Mouse (Mus musculus) CH12.LX (cell line): Measurements from ENCODE around the gene Stx12. TPM values are rescaled to one million over a fixed set of nuclear protein-coding genes. Genes with fewer than 3 reads are reported as not detected.

Experiments
- DNase-seq: peaks from one replicate; pipeline ENCODE4 v3.0.0-alpha.2; 2013; ENCODE audit errors: extremely low read depth
- H3K27ac ChIP-seq: 2 replicates; pipeline ENCODE4 v1.5.1; 2012; ENCODE audit warnings: low read depth, mild to moderate bottlenecking, control low read depth, moderate library complexity; ENCODE audit not compliant: insufficient read depth
- H3K27me3 ChIP-seq: replicated peaks from 2 replicates; pipeline ENCODE3; 2012; ENCODE audit warnings: inconsistent platforms
- H3K36me3 ChIP-seq, 2 experiments: replicated peaks in 1 of 2; 2 replicates each; pipeline versions ENCODE3 to v1.6.1; 2012; ENCODE audit warnings: inconsistent platforms in 1 of 2, low read length in 1 of 2, mild to moderate bottlenecking in 1 of 2, mixed read lengths in 1 of 2, moderate library complexity in 1 of 2; ENCODE audit not compliant: control insufficient read depth in 1 of 2, insufficient read depth in 1 of 2
- H3K4me1 ChIP-seq, 2 experiments: 2 replicates each; pipeline ENCODE4 v1.6.1; 2012; ENCODE audit warnings: inconsistent platforms in 1 of 2, moderate library complexity in 1 of 2; ENCODE audit not compliant: insufficient read depth in 2 of 2, control insufficient read depth in 1 of 2
- H3K4me2 ChIP-seq: 2 replicates; pipeline ENCODE4 v1.6.1; 2012; ENCODE audit warnings: low read depth, mild to moderate bottlenecking, control low read depth; ENCODE audit not compliant: poor library complexity, insufficient read depth, severe bottlenecking
- H3K4me3 ChIP-seq, 3 experiments: fragments of 150-350 bp in 1 of 3; sonication (generic) in 1 of 3; replicated peaks in 1 of 3; 2 replicates each; pipeline versions ENCODE3 to v1.5.1; 2011 to 2012; ENCODE audit warnings: low read depth in 2 of 3, low read length in 2 of 3, mild to moderate bottlenecking in 2 of 3, moderate library complexity in 2 of 3, control low read depth in 1 of 3, improper control_type of control experiment in 1 of 3, inconsistent platforms in 1 of 3, mixed read lengths in 1 of 3; ENCODE audit not compliant: poor library complexity in 1 of 3
- H3K79me2 ChIP-seq: replicated peaks from 2 replicates; pipeline ENCODE4 v1.6.1; 2012; ENCODE audit warnings: mild to moderate bottlenecking, moderate library complexity; ENCODE audit not compliant: control insufficient read depth, poor library complexity, insufficient read depth, severe bottlenecking; ENCODE audit errors: extremely low read depth
- H3K9ac ChIP-seq: 2 replicates; pipeline ENCODE4 v1.6.1; 2012; ENCODE audit warnings: low read depth, mild to moderate bottlenecking, control low read depth, moderate library complexity; ENCODE audit not compliant: insufficient read depth
- H3K9me3 ChIP-seq: replicated peaks from 2 replicates; pipeline ENCODE3; 2012; ENCODE audit warnings: low read length, inconsistent platforms, mixed read lengths
- CHD2 ChIP-seq: IDR thresholded peaks from 2 replicates; pipeline ENCODE4 v1.6.1; 2011; ENCODE audit warnings: low read length, improper control_type of control experiment
- ELF1 ChIP-seq: IDR thresholded peaks from 2 replicates; pipeline ENCODE4 v1.6.1; 2014; ENCODE audit warnings: low read depth, mild to moderate bottlenecking, inconsistent platforms, low read length, improper control_type of control experiment
- HCFC1 ChIP-seq: IDR thresholded peaks from 2 replicates; pipeline ENCODE4 v1.6.1; 2012; ENCODE audit warnings: low read depth, mild to moderate bottlenecking, inconsistent platforms, low read length, improper control_type of control experiment
- IRF4 ChIP-seq: IDR thresholded peaks from 2 replicates; pipeline ENCODE4 v1.6.1; 2014; ENCODE audit warnings: low read depth, mild to moderate bottlenecking, inconsistent platforms, low read length, improper control_type of control experiment
- KAT2A ChIP-seq: IDR thresholded peaks from 2 replicates; pipeline ENCODE4 v1.6.1; 2012; ENCODE audit warnings: low read length, improper control_type of control experiment, inconsistent platforms; ENCODE audit not compliant: insufficient replicate concordance
- MAZ ChIP-seq: IDR thresholded peaks from 2 replicates; pipeline ENCODE4 v1.6.1; 2012; ENCODE audit warnings: low read depth, mild to moderate bottlenecking, inconsistent platforms, low read length, improper control_type of control experiment, moderate library complexity
- MEF2A ChIP-seq: IDR thresholded peaks from 2 replicates; pipeline ENCODE4 v1.6.1; 2014; ENCODE audit warnings: low read depth, mild to moderate bottlenecking, inconsistent platforms, low read length, improper control_type of control experiment, borderline replicate concordance
- MXI1 ChIP-seq: IDR thresholded peaks from 2 replicates; pipeline ENCODE4 v1.6.1; 2011; ENCODE audit warnings: mild to moderate bottlenecking, low read depth, low read length, improper control_type of control experiment
- MYC ChIP-seq: IDR thresholded peaks from 2 replicates; pipeline ENCODE4 v1.6.1; 2011; ENCODE audit warnings: low read depth, mild to moderate bottlenecking, improper control_type of control experiment, low read length
- NELFE ChIP-seq: IDR thresholded peaks from 2 replicates; pipeline ENCODE4 v1.6.1; 2011; ENCODE audit warnings: low read depth, low read length, improper control_type of control experiment
- NRF1 ChIP-seq: IDR thresholded peaks from 2 replicates; pipeline ENCODE4 v1.6.1; 2014; ENCODE audit warnings: low read depth, mild to moderate bottlenecking, inconsistent platforms, low read length, improper control_type of control experiment, moderate library complexity
- PAX5 ChIP-seq: IDR thresholded peaks from 2 replicates; pipeline ENCODE4 v1.6.1; 2012; ENCODE audit warnings: low read length, inconsistent platforms, mixed read lengths
- POLR2A ChIP-seq: IDR thresholded peaks from 2 replicates; pipeline ENCODE4 v1.6.1; 2011; ENCODE audit warnings: low read depth, mild to moderate bottlenecking, improper control_type of control experiment, low read length
- SIN3A ChIP-seq: IDR thresholded peaks from 2 replicates; pipeline ENCODE4 v1.6.1; 2012; ENCODE audit warnings: low read length, improper control_type of control experiment, inconsistent platforms
- TBP ChIP-seq: conservative IDR thresholded peaks from 2 replicates; pipeline ENCODE4 v1.6.1; 2011; ENCODE audit warnings: low read depth, low read length, improper control_type of control experiment
- TCF12 ChIP-seq: IDR thresholded peaks from 2 replicates; pipeline ENCODE4 v1.6.1; 2014; ENCODE audit warnings: low read depth, mild to moderate bottlenecking, inconsistent platforms, low read length, improper control_type of control experiment
- UBTF ChIP-seq: IDR thresholded peaks from 2 replicates; pipeline ENCODE4 v1.6.1; 2012; ENCODE audit warnings: low read depth, mild to moderate bottlenecking, inconsistent platforms, low read length, improper control_type of control experiment, moderate library complexity
- USF2 ChIP-seq: conservative IDR thresholded peaks from 2 replicates; pipeline ENCODE4 v1.6.1; 2011; ENCODE audit warnings: low read depth, low read length, improper control_type of control experiment
- ZC3H11A ChIP-seq: IDR thresholded peaks from 2 replicates; pipeline ENCODE4 v1.6.1; 2012; ENCODE audit warnings: low read depth, mild to moderate bottlenecking, inconsistent platforms, low read length, improper control_type of control experiment
- ZKSCAN1 ChIP-seq: IDR thresholded peaks from 2 replicates; pipeline ENCODE4 v1.6.1; 2012; ENCODE audit warnings: low read depth, inconsistent platforms, low read length, improper control_type of control experiment, borderline replicate concordance
- dilution Hi-C: fragments of 300-500 bp; cut with MboI; formaldehyde crosslinking; loops from 2 replicates; pipeline ENCODE4 v1.14.3; 2020; ENCODE audit warnings: low sequenced_read_pairs; ENCODE audit not compliant: extremely low pct_unique_long_range_greater_than_20kb, extremely low pct_ligation_motif_present
- in situ Hi-C: fragments of 300-500 bp; cut with MboI; formaldehyde crosslinking; loops from 3 replicates; pipeline ENCODE4 v1.14.3; 2019; ENCODE audit warnings: low sequenced_read_pairs, low pct_ligation_motif_present, low pct_unique_long_range_greater_than_20kb, mixed read lengths
- polyA plus RNA-seq: library from polyadenylated mRNA; unstranded; fragments of >175 nt; gene quantifications from 2 replicates; pipeline ENCODE4 v1.2.1, GENCODE M21; 2012; ENCODE audit warnings: low read depth; ENCODE audit not compliant: insufficient read length
- total RNA-seq, 2 experiments: library from RNA; depleted of rRNA; stranded (reverse); fragments of 300-350 nt in 1 of 2; fragments of >200 nt in 1 of 2; gene quantifications; 2 replicates each; pipeline ENCODE4 v1.2.3; 2012 to 2014

Stx12 gene
- total and polyA plus RNA-seq, 3 experiments, result 14.5 to 17.3 (median 15.7) TPM

DNA sequence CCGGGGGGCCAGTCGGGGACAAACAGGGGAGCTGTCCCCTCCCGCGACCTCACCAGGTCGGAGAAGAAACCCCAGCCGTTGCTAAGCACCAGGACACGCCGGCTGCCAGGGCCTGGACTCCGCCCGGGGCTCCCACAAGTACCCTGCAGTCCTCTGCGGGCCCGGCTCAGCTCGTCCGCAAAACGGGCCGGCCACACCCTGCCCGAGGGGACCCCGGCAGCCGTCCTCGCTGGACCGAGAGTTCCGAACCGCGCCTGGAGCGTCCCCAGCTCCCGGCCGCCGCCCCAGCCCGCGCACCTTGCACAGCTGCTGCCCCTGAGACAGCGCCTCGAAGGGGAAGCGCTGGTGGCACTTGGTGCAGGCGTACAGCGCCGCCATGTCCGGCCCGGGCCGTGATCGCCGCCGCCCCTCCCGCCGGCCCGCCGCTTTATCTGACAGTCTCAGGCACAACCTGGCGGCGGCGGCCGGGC is 37.8 kb upstream of the Stx12 start:
- Histone ChIP-seq H3K9me3 (no peaks in the 10 kb centered on the region), H3K4me2 (peak overlapping the region; percentile 91; the same call in 1 of the 2 replicates), H3K4me1 (peaks cover 0 to 11% of the 10 kb centered on the region in 2 experiments; a peak in 2 of 4 replicates), H3K27me3 (peaks cover 13% of the 10 kb centered on the region), H3K4me3 (peak overlapping the region; percentile 67 to 98 (median 89)), H3K79me2 (no peaks in the 10 kb centered on the region), H3K27ac (peak overlapping the region; percentile 52), H3K36me3 (peaks cover 5 to 11% of the 10 kb centered on the region in 2 experiments), H3K9ac (peak overlapping the region; percentile 82)
- DNase-seq, result no peak
- TF ChIP-seq MYC (no peak), SIN3A (peak; percentile 60; the same call in 1 of the 2 replicates), CHD2 (no peak)
- dilution Hi-C loops, result no loop called here
- in situ Hi-C loops, result no loop called here

DNA sequence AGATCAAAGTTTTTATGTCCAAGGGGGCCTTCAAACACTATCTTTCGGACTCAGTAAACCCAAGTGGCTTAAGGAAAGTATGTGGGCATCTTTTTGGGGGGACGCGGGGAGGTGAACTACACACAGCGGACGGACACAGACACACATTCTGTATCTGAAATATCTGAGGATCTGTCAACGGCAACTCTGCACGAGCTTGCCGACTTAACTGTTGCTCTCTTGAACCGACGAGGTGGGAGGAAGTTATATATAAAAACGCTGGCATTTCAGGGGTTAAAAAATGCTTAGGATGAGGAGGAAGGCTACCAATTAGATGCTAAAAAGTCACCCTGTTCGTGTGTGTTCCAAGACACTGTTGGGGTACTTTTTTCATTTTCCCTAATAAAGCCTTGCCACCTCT is 37.2 kb upstream of the Stx12 start:
- DNase-seq, result no peak
- peaks cover 8 to 14% of the 10 kb centered on the region in 2 experiments for H3K36me3 ChIP-seq
- in situ Hi-C loops (no loop called here), dilution Hi-C loops (no loop called here)
- peak overlapping the region; percentile 91 for H3K4me2 ChIP-seq
- peaks cover 0 to 11% of the 10 kb centered on the region in 2 experiments; a peak in 2 of 4 replicates for H3K4me1 ChIP-seq
- peak overlapping the region; percentile 67 to 98 (median 89) for H3K4me3 ChIP-seq
- peaks cover 13% of the 10 kb centered on the region for H3K27me3 ChIP-seq
- TF ChIP-seq ELF1 (no peak), MXI1 (no peak), PAX5 (no peak), POLR2A (no peak), TCF12 (no peak), KAT2A (no peak), TBP (no peak), NRF1 (no peak), MEF2A (no peak), NELFE (no peak), ZKSCAN1 (no peak), ZC3H11A (no peak), USF2 (no peak), IRF4 (no peak), MAZ (no peak), UBTF (no peak), HCFC1 (no peak)
- no peak overlapping the region for H3K27ac ChIP-seq
- no peaks in the 10 kb centered on the region for H3K79me2 ChIP-seq
- no peaks in the 10 kb centered on the region for H3K9me3 ChIP-seq
- H3K9ac ChIP-seq, result peak overlapping the region; percentile 82
